Mouse (Mus musculus): ENCODE measurements around the gene Zfp64.

The Zfp64 gene

DNA sequence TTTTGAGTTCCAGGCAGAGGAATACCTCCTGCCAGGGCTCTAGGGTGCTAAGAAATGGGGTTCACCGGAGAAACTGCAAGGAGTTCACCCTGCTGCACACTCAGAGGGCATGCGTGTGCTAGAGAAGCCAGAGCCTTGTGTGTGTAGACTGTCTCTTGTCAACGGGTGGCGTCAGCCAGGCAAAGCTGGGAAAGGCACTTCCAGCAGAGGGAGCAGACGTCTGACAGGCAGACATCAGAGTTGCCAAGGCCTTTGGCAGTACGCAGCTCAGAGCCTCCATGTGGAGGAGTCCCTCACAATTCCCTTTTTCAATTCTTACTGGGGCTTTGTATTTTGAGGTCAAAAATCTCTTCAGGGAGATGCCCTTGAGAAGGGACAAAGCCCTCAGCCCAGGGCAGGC lies 6.9 kb downstream of the Zfp64 start:
- no peak for DNase-seq (ENCODE audit: low spot score in 2 of 2)

DNA sequence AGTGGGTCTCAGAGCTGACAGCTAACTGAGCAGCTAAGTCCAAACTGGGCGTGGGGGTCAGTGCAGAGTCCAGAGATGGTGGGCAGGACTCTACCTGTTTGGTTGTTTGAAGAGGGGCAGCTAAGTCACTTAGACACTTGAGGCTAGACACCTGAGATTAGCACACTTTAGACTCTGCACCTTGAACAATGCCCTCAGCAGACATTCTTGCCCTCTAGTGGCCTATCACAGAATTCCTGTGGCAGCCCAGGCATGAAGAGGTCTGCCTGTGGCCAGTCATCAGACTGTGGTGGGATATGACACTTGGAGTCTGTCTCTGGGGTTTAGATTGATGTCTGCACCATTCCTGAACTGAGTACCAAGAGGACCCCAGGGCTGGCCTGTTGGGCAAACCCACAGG lies 7.7 kb downstream of the Zfp64 start:
- DNase-seq (ENCODE audit: low spot score in 2 of 2): no peak

DNA sequence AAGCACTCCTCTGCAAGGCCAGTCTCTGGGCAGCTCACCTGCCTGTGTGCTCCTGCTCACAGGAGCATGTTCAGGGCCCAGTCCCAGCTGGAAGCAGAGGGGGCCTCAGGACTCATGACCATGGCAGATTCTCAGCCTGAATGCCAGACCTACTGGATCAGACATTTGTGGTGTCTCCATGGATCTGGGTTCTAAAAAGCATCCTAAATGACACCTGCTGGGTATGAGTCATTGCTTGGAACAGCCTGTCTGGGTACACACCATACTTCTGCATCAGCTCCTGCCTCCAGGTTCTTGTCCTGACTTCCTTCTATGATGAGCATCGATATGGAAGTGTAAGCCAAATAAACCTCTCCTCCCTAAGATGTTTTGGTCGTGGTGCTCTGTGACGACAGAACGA lies 11.4 kb downstream of the Zfp64 start:
- DNase-seq (ENCODE audit: low spot score in 2 of 2): no peak

DNA sequence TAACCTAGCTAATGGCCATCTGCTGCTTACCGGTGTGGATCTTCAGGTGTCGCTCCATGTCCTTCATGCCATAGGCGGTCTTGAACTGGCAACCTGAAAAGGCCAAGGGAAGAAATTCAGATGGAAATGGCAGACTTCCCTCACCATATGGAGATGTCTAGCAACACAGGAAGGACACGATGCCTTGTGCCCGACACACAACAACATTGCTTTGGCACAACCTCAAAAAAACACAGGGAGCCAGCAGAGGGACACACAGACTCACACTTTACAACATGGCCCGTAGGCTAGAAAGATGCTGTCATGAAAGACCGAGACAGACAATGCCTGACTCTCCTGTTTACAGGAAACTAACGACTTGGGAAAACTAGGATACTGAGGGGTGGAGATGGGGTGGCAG lies 15.4 kb downstream of the Zfp64 start:
- DNase-seq (ENCODE audit: low spot score in 2 of 2): no peak

DNA sequence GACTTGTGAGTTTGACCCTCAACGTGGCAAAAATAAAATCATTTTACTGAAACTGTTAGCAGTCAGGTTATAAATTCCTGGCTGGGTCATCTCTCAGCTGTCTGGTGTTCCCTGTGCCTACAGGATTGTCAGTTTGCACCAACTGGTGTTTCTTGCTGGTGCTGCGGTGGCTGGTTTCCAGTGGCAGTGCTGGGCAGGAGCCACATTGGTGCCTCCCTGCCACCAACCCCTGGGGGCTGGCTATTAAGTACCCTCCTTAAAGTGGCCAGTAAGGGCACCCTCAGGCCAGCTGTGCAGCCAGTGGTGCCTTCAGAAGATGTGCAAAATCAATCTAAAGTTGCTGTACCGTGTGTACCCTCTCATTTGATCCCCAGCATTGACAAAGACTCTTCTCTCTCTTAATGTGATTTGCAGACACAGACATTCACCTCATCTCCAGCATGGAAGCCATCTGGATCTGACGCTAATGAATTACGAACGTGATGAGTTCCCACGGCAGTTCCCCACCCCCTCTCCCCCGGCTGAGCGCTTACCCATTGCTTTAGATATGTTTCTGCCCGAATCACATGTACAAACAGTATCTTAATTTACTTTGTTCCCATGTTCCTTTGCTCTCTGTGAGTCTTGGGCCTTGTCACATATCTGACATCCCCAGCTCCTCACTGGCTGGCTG lies 16.0 kb downstream of the Zfp64 start:
- no peak for DNase-seq (ENCODE audit: low spot score in 2 of 2)

DNA sequence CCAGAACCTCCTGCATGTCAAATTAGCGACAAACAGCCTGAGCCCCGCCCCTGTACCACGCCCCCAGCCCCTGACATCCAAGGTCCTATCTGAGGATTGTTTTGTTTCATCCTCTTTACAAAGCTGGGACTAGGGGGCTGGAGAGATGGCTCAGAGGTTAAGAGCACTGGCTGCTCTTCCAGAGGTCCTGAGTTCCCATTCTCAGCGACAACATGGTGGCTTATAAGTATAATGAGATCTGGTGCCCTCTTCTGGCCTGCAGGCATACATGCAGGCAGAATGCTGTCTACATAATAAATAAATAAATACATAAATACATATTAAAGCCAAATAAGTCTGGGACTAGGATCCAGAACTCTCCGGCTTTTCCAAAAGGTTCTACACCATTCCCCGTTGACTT lies 18.5 kb downstream of the Zfp64 start:
- no peak for DNase-seq (ENCODE audit: low spot score in 2 of 2)

DNA sequence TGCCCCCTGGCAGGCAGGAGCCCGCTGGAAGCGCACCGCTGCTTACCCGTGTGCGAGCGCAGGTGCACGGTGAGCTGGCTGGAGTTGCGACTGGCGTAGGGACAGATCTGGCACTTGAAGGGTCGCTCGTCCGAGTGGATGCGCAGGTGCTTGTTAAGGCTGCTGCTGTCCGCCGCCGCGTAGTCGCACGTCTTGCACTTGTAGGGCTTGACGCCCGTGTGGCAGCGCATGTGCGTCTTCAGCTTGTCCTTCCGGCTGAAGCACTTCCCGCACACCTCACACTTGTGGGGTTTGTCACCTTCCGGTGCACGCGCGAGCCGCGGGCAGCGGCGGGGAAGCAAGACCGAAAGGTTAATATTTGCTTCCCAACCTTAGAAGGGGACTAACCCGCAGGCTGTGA lies 20.2 kb downstream of the Zfp64 start:
- no peak for DNase-seq (ENCODE audit: low spot score in 2 of 2)

DNA sequence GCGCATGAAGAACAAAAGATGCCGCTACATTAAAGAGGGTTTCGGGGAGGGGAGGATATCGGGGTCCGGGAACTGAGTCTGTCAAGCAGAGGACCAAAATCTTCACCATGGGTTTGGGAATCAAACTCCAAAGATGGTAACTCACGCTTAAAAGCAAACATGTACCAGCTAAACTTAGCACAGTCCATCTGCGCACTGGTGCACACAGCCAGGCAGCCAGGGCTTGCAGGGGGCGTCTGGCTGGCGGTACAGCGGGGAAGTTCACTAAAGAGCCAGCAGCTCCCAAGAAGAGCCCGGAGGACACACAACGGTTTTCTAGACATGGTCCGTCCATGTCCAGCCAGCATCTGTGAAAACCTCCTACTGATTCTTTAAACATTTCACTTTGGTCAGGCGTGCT lies 23.7 kb downstream of the Zfp64 start:
- DNase-seq (ENCODE audit: low spot score in 2 of 2): no peak

DNA sequence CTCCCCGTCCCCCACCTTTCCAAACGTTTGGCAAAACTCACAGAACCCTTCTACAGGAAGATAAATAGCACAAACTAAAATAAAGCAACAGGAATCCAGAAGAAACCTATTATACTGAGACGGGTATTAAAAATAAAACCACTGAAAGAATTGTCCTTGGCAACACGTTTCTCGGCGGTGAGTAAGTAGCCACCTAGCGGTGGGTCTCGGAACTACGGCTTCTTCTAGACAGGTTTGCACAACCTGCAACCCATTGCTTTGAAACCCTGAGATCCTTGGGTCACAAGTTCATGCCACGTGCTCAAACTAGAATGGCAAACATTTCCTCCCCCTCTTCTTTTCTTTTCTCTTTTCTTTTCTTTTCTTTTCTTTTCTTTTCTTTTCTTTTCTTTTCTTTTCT lies 25.7 kb downstream of the Zfp64 start:
- DNase-seq (ENCODE audit: low spot score in 2 of 2): peak; percentile 67 to 70

DNA sequence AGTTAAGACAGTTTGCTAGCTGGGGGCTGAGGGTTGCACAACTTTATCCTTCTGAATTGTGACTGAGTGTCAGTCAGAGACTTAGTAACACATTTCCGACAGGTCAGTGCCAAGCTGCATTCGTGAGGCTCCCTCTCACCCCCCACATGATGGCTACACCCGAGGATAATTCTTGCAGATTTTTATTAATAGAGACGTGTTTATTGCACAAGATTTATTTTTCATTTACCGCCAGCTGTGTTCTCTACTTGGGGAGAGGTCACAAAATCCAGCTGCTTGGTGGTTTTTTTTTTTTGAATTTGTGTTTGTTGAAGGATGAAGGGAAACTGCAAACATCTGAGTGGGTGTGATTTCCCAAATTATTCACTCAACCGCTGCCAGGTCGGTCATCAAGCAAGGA lies 28.0 kb downstream of the Zfp64 start:
- DNase-seq (ENCODE audit: low spot score in 2 of 2): no peak

DNA sequence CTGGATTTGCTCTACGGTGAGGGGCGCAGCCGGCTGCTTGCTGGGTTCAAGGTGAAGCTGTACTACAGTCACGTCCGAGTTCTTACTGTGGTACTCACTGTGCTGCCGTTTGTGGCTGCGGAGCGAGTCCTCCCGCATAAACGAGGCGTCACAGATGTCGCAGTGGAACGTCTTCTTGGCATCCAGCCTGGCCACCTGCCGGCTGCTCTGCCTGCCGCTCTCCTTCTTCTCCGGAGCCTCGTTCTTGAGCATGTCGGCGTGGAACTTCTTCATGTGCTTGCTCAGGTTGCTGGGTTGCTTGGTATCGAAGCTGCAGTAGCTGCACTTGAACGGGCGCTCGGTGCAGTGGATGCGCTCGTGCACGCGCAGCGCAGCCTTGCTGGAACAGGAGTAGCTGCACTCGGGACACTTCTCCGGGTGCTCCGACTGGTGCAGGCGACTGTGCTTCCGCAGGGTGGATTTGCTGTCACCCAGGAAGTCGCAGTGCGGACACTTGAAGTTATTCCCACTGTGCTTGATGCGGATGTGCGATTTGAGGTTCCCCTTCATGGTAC lies 29.1 kb downstream of the Zfp64 start:
- DNase-seq (ENCODE audit: low spot score in 2 of 2): peak; percentile 42 to 64

DNA sequence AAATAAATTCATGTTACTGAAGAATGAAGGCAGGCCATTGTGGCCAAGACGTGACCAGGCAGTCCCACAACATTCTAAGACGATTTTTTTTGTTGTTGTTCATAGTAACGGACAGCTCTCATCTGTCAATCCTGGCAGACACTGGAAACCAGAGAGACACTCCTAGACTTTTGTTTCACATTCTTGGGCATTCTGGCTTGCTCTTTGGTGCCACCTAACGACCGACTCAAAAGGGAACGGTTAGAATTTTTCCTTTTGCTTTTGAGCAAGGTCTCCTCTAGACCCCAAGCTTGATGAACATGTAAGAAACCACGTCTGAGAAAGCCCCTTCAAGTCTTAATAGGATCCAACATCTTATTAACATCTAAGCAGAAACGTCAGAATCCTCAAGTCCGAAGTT lies 31.7 kb downstream of the Zfp64 start:
- DNase-seq (ENCODE audit: low spot score in 2 of 2): peak; percentile 33 to 39

DNA sequence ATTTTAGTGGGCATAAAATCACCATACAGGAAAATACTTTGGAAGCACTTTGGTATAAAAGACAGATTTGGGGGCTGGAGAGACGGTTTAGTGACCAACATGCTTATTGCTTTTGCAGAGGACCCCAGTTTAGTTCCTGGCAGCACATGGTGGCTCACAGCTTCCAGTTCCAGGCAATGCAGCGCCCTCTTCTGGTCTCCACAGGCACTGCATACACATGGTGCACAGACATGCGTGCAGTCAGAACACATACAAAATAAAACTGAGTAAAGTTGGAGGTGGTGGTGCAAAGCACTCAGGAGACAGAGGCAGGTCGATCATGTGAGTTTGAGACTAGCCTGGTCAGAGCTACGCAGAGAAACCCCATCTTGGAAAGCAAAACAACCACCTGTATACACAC lies 32.9 kb downstream of the Zfp64 start:
- DNase-seq (ENCODE audit: low spot score in 2 of 2): no peak

DNA sequence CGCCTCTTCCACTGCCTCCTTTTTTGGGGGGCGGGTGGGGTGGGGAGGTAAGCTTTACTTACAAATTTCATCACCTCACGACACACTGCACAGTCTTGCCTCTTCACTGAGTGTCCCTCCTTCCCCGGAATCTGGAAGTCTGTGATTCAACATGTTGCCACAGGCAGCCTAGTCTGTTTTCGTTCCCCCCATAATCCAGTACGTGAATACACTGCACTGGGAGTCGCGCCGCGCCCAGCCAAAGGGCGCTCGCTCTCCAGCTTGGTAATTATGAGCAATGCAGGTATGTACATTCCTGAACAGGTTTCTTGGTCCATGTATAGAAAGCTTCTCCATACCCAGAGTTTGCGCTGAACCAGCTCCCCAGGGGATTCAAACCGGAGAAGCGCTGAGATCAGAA lies 35.4 kb downstream of the Zfp64 start:
- DNase-seq (ENCODE audit: low spot score in 2 of 2): no peak

DNA sequence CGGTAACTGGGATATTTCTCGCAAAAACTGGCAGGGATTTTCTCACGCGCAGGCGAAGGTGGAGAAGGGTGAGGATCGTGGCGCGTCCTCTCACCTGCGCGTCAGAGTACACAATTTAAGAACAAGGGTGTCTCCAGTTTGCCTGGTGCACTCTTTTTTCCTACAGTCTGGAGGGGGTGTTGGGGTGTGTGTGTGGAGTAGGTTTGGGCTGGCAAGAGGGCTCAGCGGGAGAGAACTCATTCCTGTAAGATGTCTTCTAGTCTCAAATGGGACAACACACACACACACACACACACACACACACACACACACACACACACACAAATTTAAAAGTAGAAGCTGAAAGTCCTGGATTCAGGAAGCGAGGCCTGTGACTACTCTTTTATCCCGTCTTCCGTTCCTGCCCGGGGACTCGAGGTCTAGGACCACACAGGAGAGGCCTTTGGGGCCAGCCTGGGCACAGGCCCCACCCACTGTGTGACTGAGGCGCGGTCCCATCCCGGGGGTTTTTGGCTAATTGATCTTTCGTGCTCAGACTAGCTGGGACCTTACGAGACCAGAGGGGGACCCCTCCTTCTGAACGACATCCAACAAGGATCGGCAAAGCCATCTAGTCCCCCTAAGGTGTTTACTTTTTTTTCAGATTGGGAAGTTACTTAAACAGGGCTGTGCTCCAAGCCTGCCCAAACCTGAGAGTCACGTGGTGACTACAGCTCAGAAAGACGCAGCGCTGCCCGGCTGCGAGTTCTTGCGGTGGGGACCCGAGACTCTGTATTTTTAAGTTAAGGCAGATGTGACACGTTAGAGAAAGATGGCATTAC lies 42.3 kb downstream of the Zfp64 start:
- DNase-seq (ENCODE audit: low spot score in 2 of 2): no peak

DNA sequence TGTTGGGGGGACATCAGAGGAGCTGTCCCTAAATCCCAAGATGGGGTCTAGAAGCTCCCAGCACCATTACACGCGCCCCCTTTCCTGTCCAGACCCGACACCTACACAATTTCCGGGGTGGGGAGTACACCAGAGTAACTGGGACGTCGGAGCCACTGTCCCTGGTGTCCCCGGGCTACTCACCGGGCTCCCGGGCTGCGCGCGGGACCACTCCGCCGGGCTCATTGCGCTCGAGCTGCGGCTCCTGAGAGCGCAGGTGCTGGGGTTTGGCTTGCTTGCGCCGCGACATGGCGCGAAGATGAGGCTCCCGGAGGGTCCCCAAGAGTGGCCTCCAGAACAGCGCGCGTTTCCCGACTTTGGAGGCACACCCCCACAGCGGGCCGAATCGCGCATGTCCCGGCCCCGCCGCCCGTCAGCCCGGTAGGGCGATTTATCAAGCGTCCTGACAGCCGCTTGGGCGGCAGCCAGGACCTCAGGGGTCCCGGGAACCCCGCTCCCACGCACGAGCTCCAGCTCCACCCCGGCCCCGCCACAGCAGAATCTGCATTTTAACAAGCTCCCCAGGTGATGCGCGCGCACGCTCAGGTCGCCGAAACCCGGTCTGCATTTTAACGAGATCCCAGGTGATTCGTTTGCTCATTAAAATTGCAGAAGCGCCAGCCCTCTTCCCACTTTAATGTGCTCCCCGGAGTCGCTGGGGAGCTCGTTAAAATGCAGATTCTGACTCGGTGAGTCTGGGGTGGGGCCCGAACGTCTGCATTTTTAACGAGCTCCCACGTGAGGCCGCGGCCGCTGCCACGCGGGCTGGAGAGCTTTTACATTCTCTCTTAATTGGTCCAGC lies 43.1 kb downstream of the Zfp64 start:
- no peak for DNase-seq (ENCODE audit: low spot score in 2 of 2)

DNA sequence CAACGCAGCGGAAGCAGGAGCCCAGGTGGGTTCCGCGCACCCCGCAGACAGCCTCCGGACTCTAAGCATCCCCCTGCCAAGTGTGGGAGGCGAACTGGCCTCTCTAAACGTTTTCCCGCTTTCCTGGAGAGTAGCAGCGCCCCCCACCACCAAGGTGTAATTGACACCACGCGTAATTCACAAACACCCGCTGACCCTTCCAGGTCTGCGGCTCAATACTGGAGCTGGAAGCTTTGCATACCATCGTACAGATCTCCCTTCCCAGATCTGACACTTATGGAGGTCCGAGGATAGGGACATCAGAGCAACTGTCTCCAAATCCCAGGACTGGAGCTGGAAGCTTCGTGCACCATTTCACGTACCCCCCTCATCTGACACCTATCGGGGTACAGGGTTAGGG lies 43.9 kb downstream of the Zfp64 start:
- DNase-seq (ENCODE audit: low spot score in 2 of 2): no peak

DNA sequence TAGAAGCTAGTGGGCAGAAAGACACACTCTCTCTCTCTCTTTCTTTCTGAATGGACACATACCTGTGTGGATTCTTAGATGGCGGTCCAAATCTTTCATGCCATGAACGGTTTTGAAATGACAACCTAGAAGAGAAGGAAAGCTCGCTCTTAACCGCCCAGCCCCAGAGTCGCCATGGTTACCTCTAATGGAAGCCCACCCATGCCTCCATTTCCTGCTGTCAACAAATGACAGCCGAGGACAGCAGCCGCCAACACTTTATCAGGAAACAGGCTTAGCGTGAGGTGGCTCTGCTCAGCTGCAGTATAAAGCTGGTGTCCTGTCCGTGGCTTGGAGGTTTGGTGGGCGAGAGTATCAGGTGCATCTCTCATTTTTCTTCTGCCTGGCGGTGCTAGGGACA lies 49.4 kb downstream of the Zfp64 start:
- DNase-seq (ENCODE audit: low spot score in 2 of 2): no peak

DNA sequence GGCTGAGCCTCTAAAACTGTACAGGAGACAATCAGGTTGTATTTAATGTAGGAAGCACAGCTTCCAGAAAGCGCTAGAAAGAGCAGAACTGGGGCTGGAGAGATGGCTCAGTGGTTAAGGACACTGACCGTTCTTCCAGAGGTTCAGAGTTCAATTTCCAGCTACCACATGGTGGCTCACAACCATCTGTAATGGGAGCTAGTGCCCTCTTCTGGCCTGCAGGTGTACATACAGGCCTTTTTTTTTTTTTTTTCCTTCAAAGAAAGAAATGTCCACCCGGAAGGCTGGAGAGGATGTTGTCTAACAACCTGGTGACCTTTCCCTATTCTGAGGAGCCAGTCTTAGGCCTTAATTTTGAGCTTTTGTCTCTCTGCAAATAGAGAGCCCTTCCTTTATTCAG lies 50.5 kb downstream of the Zfp64 start:
- DNase-seq (ENCODE audit: low spot score in 2 of 2): no peak

DNA sequence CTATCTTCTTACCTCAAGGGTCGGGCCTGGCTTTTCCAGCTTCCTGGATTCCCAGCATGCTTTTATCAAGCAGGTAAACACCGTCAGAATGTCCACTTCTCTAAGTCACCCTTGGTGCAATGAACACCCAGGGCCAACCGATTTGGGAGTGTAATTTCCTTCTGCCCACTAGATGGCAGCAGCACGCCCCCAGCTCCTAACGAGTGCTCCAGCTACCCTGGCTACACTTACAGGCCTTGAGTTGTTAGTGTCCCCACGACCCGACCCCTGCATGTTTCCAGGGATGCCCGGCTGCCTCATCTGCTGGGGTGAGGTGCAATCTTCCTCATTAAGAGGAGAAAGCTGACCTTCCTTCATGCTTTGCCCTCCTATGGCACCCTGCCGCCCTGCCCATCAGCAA lies 51.2 kb downstream of the Zfp64 start:
- no peak for DNase-seq (ENCODE audit: low spot score in 2 of 2)

DNA sequence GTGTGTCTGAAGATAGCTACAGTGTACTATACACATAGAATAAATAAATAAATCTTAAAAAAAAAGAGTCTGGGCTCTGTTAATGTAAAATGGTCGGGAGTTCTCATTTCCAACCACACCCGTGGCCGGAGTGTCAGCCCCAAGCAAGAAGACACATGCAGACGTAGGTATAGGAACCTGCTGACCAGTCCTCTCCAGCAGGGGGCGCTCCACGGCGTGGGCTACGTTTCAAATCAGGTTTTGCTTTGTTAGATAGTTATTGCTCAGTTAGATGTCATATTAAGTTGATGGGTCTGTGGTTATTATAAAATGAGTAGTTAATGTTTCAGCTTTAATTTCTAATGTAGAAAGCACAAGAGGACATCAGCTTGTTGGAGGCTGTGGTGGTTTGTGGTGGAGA lies 52.8 kb downstream of the Zfp64 start:
- DNase-seq (ENCODE audit: low spot score in 2 of 2): peak in 1 of 2 experiments; percentile 34

DNA sequence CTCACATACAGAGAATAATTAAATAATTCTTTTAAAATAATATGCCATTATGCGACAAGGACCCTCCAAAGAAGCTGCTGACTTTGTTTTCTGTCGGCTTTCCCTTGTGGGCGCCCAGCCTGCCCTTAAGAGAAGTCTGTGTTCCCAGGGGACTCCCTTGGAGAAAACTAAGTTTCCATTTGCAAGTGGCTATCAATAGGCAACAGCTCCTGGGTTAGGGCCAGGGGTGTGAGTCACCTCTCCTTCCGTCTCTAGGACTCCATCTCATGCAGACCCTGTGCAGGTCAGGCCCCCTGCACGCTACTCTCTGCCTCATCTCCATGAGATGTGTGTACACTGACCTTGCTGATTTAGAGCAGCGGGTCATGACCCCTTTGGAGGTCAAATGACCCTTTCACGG lies 57.5 kb downstream of the Zfp64 start:
- no peak for DNase-seq (ENCODE audit: low spot score in 2 of 2)

Measured in frontal cortex, postnatal 25 days (tissue).